Mouse (Mus musculus) heart, postnatal 25 days (tissue): ENCODE data around the gene Mlh3. TPM values are rescaled to one million over a fixed set of nuclear protein-coding genes. Genes with fewer than 3 reads are reported as not detected.
A peak's percentile ranks its signal among the peaks of the same experiment; 100 is the strongest.

ENCODE experiments used
- DNase-seq: peaks from one replicate; pipeline ENCODE4 v3.0.0; 2022; ENCODE audit warnings: low spot score
- intact Hi-C: fragments of 180-260 bp; cut with DNase I; formaldehyde crosslinking; loops from one replicate; pipeline ENCODE4 v1.15.1; 2025
- microRNA-seq: library from miRNA; unstranded; fragments of <30 nt; microRNA quantifications from one replicate; pipeline ENCODE4 v1.2.0, GENCODE M21; 2022
- total RNA-seq, 2 experiments: library from RNA; stranded (reverse); gene quantifications; 2 replicates each; pipeline ENCODE4 v1.2.3; 2021

The Mlh3 gene
- total RNA-seq, 2 experiments from 2014 or later = 6.9 to 7.5 TPM

DNA sequence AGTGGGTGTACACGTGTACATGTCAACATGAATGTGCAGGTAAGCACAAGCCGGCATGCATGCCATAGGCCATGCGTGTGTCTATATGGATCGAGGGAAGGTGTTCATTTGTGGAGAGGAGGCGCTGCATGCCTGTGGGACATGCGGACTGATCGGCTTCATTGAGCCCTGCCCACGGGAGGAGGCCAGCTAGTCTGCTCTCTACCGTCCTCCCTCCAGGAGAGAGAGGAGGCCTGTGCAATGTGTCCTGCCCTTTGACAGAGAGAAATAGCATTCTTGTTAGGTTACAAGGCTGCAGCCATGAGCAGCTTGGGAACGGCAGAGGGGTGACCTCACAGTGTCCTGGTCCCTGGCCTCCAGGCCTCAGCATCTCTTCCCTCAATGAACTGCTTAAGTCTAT is 74.2 kb downstream of the Mlh3 start:
- DNase-seq = no peak
- intact Hi-C loops = no loop called here

DNA sequence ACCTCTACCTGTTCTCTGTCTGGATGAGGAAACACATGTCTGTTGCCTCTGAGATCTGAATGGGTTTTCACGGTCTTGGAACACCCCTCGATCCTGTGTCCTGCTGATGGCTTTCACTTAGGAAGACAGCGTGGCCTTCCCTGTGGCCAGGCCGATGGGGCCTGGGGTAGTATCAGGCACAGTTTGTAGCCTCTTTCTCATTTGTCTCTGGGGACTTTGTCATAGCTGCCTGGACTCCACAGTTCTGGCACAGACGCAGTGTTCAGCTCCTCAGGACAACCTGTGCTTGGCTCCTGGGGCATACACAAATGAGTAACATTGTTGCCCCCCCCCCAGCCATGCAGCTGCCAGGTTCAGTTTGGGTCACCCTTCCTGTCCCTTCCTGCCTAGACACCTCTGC is 75.3 kb downstream of the Mlh3 start:
- DNase-seq = peak; percentile 55

DNA sequence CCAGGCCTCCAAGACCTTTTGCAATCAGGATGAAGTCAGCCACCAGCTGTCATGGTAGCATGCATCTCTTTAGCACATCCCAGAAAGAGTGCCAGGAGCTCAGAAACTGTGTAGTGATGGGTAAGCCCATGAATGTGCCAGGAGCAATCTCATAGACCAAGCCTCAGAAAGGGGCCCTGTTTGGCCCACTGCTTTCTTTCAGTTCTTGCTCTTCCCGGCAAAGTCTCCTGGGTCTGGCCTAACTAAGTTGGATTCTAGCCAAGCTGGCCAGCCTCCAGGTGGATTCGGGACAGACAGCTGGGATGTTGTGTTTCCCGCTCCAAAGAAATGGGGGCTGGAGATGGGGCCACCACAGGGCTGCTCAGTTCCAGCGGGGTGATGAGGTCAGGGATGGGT is 75.8 kb downstream of the Mlh3 start:
- intact Hi-C loops = no loop called here
- peak; percentile 81 for DNase-seq

More for the DNA sequence above, 75.3 kb downstream of the Mlh3 start:
- intact Hi-C loops = no loop called here

DNA sequence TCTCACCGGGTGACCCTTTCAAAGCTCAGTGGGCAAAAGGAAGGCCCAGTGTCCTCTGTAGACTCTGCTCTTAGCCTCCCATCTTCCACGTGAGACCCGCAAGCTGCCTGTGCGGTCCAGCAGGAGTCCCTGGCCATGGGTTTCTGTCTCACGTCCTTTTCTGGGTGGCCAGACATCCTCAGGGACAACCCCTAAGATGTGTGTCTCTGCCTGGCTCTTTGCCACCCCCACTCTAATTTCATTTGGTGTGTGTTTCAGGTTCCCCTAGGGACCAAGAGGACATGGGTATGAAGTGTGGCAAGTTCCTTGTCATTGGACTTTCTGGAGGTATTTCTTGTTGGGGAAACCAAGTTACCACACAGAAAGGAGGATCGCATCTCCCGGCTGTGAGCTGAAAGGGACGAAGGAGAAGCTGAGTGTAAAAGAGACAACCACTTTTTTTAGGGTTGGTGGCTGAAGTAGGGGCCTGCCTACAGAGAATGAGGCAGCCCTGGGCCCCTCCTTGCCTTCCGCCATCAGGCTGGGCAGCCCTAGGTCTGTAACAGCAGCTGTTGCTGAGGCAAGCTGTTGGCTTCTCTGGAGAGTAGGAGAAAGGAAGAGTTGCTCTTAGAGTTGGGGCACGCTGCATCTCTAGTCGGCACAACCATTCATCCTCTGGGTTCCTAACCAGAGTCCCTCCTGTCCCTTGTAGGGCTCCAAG is 76.3 kb downstream of the Mlh3 start:
- no peak for DNase-seq
- intact Hi-C loops = no loop called here

DNA sequence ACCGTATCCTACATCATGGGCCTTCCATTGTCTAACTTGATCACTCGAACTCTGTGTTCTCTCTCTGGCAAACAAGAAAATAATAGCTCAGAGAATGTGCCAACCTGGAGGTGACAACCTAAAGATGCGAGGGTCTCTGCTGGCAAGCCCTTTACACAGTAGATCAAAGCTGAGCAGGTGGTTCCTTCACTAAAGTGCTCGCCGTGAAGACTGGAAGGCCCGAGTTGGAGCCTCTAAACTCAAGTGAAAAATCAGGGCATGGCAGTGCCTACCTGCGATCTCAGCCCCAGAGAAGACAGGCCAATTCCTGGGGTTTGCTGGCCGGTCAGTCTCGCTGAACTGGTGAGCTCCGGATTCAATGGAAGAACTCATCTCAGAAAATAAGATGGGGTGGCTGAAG is 77.3 kb downstream of the Mlh3 start:
- intact Hi-C loops = no loop called here

DNA sequence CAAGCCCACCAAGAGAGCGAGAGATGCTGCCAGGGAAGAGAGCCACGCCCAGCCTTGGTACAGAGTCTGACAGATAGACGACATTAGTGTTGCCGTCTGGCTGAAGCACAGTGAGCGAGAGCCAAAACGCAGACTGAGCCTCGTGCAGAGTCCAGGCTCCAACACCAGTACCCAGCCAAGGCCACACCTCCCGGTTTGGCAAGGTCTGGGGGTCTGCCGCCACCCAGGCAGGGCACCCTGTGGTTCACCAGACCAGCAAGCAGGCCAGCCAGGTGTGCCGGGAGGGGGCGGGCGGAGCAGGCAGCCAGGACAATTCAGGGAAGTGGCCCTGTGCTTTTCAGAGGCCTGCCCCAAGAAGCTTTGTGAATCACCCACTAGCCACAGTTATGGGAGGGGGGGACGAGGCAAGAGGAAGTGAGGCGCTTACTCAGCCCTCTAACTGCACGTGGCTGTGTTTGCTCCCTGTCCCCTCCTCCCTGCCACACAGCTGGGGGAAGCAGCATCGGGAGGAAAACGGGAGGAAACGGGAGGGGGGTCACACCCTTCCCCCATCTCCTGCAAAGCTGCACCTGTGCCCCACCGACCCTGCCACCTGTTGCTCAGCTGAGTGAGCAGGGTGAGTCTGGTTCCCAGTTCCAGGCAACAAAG is 77.8 kb downstream of the Mlh3 start:
- intact Hi-C loops = no loop called here
- DNase-seq = peak; percentile 68

More for the DNA sequence above, 77.3 kb downstream of the Mlh3 start:
- no peak for DNase-seq

DNA sequence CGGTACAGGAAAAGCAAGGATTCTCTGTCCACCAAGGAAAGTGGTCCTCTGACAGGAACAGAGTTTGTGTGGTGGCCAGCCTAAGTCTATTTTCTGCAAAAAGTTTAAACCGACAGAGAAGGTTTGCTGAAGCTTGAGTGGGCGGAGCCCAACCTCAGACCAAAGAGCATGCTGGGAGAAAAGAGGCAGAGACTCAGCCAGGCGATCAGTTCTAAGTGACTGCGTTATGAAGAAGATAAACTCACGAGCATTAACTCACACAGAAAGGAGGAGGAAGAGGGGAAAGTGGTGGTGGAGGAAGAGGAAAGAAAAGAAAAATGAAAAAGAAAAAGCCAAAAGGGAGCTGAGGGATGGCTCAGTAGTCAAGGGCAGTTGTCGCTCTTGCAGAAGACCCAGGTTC is 80.1 kb downstream of the Mlh3 start:
- no peak for DNase-seq
- intact Hi-C loops = no loop called here

DNA sequence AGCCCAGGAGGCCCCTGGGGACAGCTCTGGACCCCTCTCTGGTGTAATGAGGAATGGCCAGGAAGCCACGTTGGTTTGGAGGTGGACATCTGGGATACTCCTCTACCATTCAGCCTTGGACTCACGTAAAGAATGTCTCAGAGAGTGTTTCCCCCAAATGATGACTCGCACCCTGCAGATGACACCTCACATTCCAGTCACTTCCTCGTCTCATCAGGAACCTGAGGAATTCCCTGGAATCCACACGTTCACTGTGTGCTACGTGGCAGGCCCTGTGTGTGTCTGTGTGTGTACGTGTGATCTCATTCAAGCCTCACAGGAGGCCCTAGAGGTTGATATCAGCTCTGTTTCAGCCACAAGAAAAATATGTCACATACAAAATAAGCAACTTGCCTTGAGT is 84.0 kb downstream of the Mlh3 start:
- no peak for DNase-seq
- intact Hi-C loops = no loop called here

DNA sequence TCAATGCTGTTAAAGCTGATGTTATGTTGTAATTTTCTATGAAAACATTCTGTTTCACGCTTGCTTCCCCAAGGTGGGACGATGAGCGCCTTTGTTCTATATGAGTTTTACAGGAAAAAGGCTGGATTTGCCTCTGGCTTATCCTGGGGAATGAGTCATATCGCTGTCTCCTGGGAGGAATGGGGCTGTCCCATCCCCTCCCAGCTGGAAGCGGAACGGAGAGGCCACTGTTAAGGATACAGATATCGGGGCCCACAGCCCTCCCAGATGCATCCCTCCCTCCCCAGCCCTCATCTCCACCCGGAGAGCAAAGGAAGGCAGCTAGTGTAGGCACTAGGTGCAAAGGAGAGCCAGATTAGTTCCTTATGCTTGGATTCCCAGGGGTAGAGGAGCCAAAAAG is 84.6 kb downstream of the Mlh3 start:
- no peak for DNase-seq
- intact Hi-C loops = no loop called here

Small RNA genes lying within 50 kb of the gene (microRNA-seq; reads per million reads assigned to microRNA genes)
- gene Mir6938 = not detected

Other genes with a start within 250 kb of the Mlh3 start
- gene Prox2, start 159.8 kb downstream of the Mlh3 start, total RNA-seq = 1 to 10 TPM; 1.5 to 1.8 TPM
- 100 to 1,000 TPM; 830 to 838 TPM for gene Dlst, start 159.8 kb downstream of the Mlh3 start, total RNA-seq
- gene Rps6kl1, start 119.3 kb downstream of the Mlh3 start, total RNA-seq = 1 to 10 TPM; 2.6 to 4.3 TPM
- gene Pgf, start 92.8 kb downstream of the Mlh3 start, total RNA-seq = 1 to 10 TPM; 3.3 to 4.4 TPM
- 10 to 100 TPM; 48.2 to 49.3 TPM for gene Eif2b2, start 51.1 kb downstream of the Mlh3 start, total RNA-seq
- 10 to 100 TPM; 14.5 to 19.5 TPM for gene Acyp1, start 17.8 kb upstream of the Mlh3 start, total RNA-seq
- 1 to 10 TPM; 1.9 to 2.0 TPM for gene Zc2hc1c, start 18.0 kb upstream of the Mlh3 start, total RNA-seq
- gene Nek9, start 68.8 kb upstream of the Mlh3 start, total RNA-seq = 10 to 100 TPM; 90.6 to 93.4 TPM
- gene Tmed10, start 104.2 kb upstream of the Mlh3 start, total RNA-seq = 100 to 1,000 TPM; 155 to 163 TPM
- gene Fos, start 203.3 kb upstream of the Mlh3 start, total RNA-seq = 1 to 10 TPM; 3.4 to 3.9 TPM